Mouse (Mus musculus): ENCODE measurements around the gene Oas1e.

DNA sequence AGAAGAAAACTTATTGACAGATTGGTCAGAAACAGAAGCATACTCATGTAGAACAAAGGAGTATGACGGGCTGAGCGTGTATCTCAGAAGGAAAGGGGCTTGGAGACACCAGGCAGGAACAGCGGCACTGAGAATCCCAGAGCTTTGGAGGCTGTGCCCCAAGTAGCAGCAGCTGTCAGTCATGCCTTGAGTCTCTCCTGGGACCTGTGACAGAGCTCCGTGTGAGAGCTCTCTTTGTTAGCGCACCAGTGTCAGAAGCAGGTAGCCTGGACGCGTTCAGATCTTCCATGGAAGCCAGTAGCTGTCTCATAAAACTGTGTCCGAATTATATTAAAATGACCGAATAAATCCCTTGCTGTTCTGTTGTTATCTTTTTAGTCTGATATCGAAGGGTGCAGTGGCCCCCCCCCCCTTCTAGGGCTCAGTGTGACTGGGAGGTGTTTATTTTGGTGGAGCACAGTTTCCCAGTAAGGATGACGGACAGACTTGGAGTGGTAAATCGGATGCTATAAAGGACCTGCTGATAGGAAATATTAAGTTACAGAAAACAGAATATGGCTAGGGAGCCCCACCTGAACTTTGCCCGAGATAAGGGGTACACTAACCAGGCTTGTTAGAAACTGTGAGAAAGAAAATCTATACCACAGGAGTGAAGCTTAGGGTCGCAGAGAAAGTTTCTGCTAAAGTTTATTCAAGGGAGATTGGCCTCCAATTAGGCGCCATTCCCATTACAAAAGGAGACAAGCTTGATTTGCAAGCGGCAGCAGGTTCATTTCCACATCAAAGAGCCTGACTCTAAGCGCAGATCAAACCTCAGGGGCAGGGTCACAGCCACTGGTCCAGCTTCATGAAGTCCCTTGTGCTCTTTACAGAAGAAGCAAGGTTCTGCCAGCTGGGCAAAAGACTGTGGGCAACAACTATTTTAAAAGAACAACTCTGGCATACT, 38.3 kb upstream of the Oas1e start:
- TF ChIP-seq POLR2A (IDR thresholded peaks at IDR 0.05; ENCODE audit: borderline replicate concordance, insufficient read depth, low read length) (no peak), CTCF (IDR thresholded peaks at IDR 0.05; ENCODE audit: borderline replicate concordance, insufficient read depth, low read depth, low read length) (no peak)
